Mouse (Mus musculus) G1E-ER4 (cell line): ENCODE measurements around the gene Crot. TPM values are rescaled to one million over a fixed set of nuclear protein-coding genes. Genes with fewer than 3 reads are reported as not detected.

Experiments used
- GATA1 ChIP-seq: IDR thresholded peaks from one replicate; pipeline ENCODE4 v1.8.0; 2012; ENCODE audit warnings: low read length, inconsistent platforms
- polyA plus RNA-seq: library from polyadenylated mRNA; stranded (reverse); fragments of >175 nt; gene quantifications from 2 replicates; pipeline ENCODE4 v1.2.3, GENCODE M21; 2012

The Crot gene
- polyA plus RNA-seq, 1 experiment = 1.4 TPM

- no peak for TF ChIP-seq GATA1
These were observed 59.2 kb downstream of the Crot start for GRCm38 (mm10) chr5:8937965-8938364.

GRCm38 (mm10) chr5:8928440-8928839 lies 68.7 kb downstream of the Crot start:
- TF ChIP-seq GATA1 = no peak

- TF ChIP-seq GATA1 = no peak
These were observed 80.1 kb downstream of the Crot start for GRCm38 (mm10) chr5:8917069-8917468.

- no peak for TF ChIP-seq GATA1
These were observed 80.7 kb downstream of the Crot start for GRCm38 (mm10) chr5:8916400-8916799.

Other genes with a start within 250 kb of the Crot start
- not detected in 2 replicates for gene Abcb1b, start 199.2 kb downstream of the Crot start, polyA plus RNA-seq
- gene Abcb4, start 103.6 kb downstream of the Crot start, polyA plus RNA-seq = not detected in 2 replicates
- 0.36 TPM in 2 replicates for gene Tmem243, start 103.3 kb upstream of the Crot start, polyA plus RNA-seq
- 1.0 and 1.2 TPM in 2 replicates for gene Dmtf1, start 164.5 kb upstream of the Crot start, polyA plus RNA-seq